Mouse (Mus musculus): Measurements from ENCODE around the gene 4930402H24Rik.

DNA sequence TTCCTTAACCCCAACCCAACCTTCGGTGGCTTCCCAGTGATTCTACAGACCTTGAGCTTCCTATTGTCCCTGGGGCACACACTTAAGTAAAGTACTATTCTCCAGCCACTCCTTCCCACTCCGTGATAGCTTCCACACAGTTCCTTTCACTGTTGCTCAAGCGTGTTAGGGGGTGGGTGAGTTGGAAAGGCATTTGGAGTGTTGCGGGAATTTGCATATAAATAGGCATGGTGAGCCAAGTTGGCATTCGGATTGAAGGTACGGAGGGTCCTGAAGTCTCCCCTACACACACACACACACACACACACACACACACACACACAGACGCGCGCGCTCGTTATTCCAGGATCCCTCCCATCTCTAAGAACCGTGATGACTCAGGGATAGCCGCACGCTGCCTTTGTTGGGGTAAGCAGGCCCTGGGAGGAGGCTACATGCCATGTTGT lies 208.4 kb downstream of the 4930402H24Rik start:
- TF ChIP-seq POLR2A (IDR thresholded peaks at IDR 0.05; ENCODE audit: control insufficient read depth, extremely low read depth, insufficient read depth, low read length, poor library complexity) (no peak), CTCF (IDR thresholded peaks at IDR 0.05; ENCODE audit: borderline replicate concordance, control insufficient read depth, extremely low read depth, insufficient read depth, low read length, poor library complexity) (no peak)
